Mouse (Mus musculus): Measurements from ENCODE around the gene Clcf1. TPM values are rescaled to one million over a fixed set of nuclear protein-coding genes. Genes with fewer than 3 reads are reported as not detected.
A peak's percentile ranks its signal among the peaks of the same experiment; 100 is the strongest.

Gene Clcf1
- total RNA-seq, 2 experiments from 2014 or later: 0.58 to 1.2 TPM

DNA sequence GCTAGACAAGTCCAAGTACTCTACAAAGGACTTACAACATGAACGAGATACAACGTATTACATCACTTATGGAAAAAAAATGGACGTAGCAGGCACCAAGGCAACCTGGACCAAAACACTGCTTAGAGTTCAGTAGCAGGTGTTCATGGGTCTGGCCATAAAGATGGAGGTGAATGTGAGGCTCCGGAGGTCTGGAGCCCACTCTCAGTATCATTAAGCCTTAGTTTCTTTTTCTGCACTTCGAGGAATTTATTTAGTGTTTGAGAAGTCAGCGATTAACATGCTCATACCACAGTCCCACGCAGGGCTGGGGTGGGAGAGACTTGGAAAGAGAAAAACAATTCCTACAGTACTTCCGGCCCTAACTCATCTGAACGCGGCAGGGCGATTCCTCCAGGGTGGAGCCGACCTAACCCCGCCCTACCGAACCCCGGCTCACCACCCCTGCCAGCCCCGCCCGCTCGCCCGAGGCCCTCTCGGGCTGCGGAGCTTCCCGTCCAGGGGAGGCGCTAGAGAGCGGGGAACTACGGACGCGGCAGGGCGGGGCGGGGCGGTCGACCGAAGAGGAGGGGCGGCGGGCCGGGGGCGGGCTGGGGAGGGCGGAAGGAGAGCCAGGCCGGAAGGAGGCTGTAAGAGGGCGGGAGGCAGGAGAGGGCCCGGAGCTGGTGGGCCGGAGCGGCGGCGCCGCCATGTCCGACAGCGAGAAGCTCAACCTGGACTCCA lies 22.3 kb upstream of the Clcf1 start, which contains the start of gene Ppp1ca:
TSS of gene Ppp1ca (plus strand) at position 538 of the 723 bp plus-strand sequence.
- intact Hi-C loops (cut with DNase I; ENCODE audit: low total_unique reads): no loop called here
- peak; percentile 99 for DNase-seq

DNA sequence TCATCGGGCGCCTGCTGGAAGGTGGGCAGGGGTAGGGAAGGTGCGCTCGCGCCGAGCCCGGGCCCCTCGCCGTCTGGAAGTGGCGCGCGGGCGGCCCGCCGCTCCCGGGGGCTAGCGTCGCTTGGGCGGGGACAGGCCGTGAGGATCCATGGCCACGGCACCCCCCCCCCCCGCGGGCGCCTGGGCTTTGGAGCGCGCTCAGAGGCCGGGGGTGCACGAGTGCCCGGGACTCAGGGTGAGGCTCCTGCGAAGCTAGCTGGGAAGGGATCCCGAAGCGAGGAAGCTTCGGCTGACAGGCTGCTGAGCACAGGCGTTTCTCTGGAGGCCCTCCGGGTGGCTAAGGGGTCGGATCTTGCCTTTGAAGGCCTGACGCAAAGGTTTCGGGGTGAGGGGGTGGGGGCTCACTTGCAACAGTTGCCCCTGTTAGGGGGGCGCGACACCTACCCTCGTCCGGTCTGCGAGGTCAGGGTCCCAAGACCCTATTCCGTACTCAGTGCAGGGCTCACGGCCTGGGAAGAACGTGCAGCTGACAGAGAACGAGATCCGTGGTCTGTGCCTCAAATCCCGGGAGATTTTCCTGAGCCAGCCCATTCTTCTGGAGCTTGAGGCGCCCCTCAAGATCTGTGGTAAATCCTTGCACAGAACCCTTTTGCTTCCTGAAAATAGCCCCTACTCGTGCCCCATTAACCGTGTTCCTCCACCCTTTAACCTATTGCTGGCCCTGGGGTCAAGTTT lies 21.6 kb upstream of the Clcf1 start:
- no peak for DNase-seq
- intact Hi-C loops (cut with DNase I; ENCODE audit: low total_unique reads): no loop called here

DNA sequence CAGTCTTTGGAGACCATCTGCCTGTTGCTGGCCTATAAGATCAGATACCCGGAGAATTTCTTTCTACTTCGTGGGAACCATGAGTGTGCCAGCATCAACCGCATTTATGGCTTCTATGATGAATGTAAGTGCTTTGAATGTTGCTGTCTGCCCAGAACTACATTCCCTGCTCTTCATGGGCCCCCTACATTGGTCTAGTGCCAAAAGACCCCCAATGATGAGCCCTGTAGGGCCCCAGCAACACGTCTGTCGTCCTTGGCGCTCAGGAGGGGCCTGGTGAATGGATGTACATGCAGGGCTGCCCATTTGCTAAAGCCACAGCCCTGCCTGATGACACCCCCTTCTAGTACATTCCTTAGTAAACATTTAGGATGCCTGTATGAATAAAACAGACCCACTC lies 20.9 kb upstream of the Clcf1 start:
- intact Hi-C loops (cut with DNase I; ENCODE audit: low total_unique reads): no loop called here
- no peak for DNase-seq

DNA sequence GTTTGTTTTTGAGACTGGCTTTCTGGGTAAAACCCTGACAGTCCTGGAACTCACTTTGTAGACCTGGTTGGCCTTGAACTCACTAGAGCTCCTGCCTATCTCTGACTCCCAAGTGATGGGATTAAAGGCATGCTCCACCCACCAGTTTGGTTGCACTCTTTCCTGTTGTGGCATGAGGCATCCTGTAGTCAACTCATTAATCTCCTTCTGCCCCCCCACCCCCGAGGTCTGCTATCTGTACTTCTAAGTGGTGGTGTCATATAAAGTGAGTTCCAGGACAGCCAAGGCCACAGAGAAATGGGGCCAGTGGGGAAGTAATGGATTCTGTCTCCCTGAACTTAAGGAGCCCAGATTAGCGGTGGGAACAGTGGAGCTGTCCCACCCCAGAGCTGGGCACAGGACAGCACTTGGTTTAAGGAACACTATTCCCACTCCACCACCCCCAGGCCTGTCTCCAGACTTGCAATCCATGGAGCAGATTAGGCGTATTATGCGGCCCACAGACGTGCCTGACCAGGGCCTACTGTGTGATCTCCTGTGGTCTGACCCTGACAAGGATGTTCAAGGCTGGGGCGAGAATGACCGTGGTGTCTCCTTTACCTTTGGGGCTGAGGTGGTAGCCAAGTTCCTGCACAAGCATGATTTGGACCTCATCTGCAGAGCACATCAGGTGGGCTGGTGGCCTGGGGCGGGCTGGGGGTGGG lies 19.9 kb upstream of the Clcf1 start:
- intact Hi-C loops (cut with DNase I; ENCODE audit: low total_unique reads): no loop called here
- DNase-seq: no peak

DNA sequence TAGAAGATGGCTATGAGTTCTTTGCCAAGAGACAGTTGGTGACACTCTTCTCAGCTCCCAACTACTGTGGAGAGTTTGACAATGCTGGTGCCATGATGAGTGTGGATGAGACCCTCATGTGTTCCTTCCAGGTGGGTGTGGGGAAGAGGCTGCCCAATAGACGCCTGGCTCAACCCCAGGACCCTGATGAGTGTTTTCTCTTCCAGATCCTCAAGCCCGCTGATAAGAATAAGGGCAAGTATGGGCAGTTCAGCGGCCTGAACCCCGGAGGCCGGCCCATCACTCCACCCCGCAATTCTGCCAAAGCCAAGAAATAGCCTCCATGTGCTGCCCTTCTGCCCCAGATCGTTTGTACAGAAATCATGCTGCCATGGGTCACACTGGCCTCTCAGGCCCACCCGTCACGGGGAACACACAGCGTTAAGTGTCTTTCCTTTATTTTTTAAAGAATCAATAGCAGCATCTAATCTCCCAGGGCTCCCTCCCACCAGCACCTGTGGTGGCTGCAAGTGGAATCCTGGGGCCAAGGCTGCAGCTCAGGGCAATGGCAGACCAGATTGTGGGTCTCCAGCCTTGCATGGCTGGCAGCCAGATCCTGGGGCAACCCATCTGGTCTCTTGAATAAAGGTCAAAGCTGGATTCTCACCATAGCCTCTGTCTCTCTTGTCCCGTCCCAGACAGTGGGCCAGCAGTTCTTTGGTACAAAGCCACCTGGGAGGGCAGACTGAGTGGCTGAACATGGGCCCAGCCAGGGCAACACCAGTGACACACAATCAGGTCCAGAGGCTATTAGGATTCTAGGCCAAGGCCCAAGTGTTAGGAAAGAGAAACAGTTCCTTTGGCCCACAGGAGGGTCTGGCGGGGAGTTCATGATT lies 19.0 kb upstream of the Clcf1 start:
- intact Hi-C loops (cut with DNase I; ENCODE audit: low total_unique reads): no loop called here
- no peak for DNase-seq

DNA sequence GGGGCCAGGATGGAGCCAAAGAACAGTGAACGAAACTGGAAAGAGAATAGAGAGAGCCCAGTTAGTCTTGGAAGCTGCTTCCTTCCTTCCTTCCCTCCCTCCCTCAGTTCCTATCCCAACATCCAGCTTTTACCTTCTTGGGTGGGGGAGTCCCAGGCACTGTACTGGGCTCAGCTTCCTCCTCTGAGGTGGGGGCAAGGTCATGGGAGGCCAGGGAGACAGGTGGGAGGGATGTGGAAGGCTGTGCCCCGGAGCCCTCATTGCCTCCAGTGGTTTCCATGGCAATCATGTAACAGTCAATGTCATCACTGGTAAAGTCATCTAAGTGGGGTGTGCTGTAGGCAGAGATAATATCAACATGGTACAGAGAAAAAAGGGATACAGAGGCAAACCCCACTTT lies 18.0 kb upstream of the Clcf1 start:
- no peak for DNase-seq
- intact Hi-C loops (cut with DNase I; ENCODE audit: low total_unique reads): no loop called here

DNA sequence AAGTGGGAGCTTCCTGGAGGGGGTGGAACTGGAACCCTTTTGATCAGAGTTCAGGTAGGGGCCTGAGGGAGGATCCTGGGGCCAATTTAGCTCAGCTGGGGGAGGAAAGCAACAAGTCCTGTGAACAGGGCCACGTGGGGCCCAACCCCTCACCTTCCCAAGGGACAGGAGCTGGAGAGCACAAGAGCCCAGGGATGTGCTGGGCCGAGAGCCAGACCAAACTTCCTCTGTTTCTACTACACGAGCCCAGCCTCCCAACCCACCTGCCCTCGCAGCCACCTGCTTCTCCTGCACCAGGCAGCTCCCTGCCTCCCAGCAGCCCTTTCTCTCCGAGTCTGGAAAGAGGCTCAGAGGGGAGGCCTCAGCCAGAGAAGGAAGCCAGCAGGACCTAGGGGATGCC lies 17.5 kb upstream of the Clcf1 start:
- no peak for DNase-seq
- intact Hi-C loops (cut with DNase I; ENCODE audit: low total_unique reads): no loop called here

DNA sequence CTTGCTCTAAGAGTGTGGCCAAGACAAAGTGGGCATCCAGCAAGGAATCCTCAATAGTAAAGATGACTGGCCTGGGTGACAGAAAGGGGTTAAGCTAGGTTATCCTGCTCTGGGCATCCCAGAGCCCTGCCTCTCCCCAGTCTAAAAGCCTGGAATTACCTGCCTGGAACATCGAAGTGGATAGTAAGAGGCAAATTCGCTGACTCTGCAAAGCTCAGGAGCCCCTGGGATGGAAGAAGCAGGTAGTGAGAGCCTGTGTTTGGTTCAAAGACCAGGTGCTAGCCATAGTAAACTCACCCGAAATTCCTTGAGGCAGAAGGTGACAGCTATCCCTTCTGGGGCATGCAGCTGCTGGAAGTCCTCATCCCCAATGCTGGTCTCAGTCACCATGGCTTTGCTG lies 16.9 kb upstream of the Clcf1 start:
- intact Hi-C loops (cut with DNase I; ENCODE audit: low total_unique reads): no loop called here

DNA sequence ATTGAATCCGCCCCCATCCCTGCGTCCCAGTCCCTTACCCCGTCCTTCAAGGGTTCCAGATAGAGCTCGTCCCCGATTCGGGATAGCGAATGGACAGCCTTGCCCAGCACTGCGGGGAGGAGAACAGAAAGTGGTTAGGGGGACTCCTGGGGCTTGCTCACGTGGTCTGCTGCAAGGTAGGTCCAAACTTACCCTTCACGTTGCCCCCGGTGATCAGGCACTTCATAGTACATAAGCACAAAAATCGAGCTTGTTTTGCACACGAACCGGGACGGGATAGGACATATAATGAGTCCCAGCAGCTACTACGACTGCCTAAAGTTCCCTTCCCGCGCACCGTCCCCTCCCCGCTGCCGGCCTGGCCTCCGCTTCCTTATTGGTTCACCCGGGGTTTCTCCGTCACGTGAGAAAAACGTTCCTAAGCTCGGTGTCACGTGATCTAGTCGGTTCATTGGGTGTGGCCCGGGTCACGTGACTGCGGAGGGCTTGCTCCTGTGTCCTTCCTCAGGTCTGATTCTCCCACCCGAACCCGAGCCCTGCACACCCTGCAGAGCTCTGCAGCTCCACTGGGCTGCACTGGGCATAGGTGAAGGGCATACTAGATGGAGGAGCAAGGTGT lies 12.6 kb upstream of the Clcf1 start, which contains the start of gene Rad9a:
TSS of gene Rad9a (minus strand) at position 372 of the 619 bp plus-strand sequence.
- intact Hi-C loops (cut with DNase I; ENCODE audit: low total_unique reads): no loop called here
- DNase-seq: peak; percentile 96

More for the DNA sequence above, 16.9 kb upstream of the Clcf1 start:
- DNase-seq: no peak

DNA sequence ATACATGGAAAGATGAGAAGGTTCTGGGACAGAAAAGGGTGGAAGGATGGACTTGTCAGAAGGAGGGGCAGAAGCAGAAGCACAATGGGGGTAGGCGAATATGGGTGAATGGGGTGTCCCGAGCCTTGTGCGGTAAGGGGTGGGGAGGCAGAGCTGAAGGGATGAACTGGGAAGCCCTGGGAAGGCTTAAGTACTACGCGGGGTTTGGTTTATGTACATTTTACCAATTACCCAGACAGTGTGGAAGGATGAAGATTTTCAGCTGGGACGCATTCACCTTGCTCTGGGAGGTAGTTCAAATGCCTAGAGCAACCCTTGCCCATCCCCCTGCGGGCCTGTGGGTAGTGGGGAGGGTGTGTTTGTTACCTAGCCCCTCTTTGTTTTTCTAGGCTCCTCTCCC lies 11.9 kb upstream of the Clcf1 start:
- intact Hi-C loops (cut with DNase I; ENCODE audit: low total_unique reads): no loop called here
- DNase-seq: no peak

DNA sequence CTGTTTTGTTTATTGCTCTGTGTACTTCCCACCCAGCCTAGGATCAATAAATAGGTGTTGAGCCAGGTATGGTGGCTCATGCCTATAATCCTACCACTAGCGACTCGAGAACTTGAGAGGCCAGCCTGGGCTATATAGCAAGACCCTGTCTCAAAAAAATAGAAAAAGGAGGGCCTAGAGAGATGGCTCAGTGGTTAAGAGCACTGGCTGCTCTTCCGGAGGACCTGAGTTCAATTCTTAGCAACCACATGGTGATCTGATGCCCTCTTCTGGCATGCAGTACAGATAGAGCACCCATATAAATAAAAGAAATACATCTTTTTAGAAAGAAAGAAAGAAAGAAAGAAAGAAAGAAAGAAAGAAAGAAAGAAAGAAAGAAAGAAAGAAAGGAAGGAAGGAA lies 10.9 kb upstream of the Clcf1 start:
- DNase-seq: no peak
- intact Hi-C loops (cut with DNase I; ENCODE audit: low total_unique reads): no loop called here

DNA sequence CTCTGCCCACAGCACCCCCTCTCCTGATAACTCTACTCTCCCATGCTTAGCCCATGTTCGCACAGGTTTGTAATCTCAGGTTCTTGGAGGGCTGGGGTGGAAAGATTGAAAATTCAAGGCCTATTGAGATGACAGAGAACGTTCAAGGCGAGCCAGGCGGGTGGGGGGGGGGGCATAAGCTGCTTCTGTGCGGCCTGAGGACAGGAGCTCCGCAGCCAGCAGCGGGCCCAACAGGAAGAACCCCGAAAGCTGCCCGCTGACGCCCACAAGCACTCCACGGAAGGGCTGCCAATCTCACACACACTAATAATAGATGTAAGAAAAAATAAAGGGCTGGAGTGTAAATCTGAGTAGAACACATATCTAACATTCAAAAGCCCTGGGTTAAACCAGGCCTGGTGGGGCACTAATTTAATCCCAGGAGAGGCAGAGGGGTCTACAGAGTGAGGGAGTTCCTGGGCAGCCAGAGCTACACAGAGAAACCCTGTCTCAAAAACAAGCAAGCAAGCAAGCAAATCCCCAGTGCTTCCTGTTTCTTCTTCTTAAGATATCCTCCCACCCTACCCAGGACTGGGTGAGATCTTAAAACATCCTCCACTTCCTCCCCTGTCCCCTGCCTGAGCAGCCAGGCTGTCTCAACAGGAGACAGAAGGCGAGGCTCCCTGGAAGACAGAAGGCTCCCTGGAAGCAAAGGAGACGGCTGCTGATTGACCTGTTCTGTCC lies 10.3 kb upstream of the Clcf1 start:
- DNase-seq: no peak
- intact Hi-C loops (cut with DNase I; ENCODE audit: low total_unique reads): no loop called here

DNA sequence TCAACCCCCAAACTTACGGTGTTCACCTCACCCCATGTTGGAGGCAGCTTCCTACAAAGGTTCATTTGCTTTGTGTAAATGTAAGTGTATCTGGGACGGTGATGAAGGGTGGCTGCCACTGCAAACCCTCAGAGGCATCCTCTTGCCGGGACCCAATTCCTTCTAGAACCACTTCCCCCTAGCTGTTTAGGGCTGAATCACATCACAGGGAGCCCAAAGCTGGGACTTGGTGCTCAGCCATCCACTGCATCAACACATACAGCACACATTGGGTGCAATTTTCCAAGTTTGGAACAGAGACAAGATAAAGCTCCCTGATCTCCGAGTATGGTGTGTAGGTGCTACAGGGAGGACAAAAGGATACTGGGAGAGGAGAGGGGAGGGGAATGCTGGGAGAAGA lies 9.1 kb upstream of the Clcf1 start:
- DNase-seq: no peak
- intact Hi-C loops (cut with DNase I; ENCODE audit: low total_unique reads): no loop called here

DNA sequence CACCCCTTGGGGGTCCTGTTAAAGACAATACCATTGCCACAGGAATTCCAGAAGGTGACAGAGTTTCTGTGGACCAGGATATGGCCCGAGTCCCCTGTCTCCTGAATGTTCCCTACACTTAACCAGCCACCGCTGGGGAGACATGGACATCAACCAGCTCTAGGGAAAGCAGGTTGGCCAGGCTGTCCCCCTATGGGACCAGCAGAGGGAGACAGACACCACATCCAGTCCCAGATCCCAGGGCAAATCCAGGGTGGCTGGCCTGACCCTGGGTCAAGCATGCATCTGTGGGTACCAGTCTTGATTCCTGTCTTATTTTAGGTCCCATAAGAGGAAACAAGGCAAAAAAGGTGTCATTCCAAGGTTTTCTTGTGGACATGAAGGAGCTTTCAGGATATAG lies 7.1 kb upstream of the Clcf1 start:
- intact Hi-C loops (cut with DNase I; ENCODE audit: low total_unique reads): no loop called here

DNA sequence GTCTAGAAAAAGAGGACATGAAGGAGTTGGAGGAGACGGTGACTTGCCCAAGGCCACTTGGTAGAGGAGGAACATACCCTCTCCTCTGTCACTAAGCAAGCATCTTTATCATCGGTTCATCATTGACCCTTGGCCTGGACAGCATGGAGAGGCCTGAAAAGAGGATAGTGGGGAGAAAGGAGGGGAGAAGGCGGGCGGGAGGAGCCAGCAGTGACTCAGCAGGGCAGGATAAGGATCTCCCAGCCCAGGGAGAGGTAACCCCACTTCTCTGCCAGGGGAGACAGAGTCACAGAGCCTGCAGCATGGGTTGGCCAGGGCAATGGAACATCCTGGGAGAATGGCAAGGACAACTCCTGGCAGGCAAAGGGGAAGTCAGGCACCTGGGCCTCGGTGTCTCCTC lies 5.5 kb upstream of the Clcf1 start:
- intact Hi-C loops (cut with DNase I; ENCODE audit: low total_unique reads): no loop called here
- no peak for DNase-seq

More for the DNA sequence above, 7.1 kb upstream of the Clcf1 start:
- peak; percentile 77 for DNase-seq

DNA sequence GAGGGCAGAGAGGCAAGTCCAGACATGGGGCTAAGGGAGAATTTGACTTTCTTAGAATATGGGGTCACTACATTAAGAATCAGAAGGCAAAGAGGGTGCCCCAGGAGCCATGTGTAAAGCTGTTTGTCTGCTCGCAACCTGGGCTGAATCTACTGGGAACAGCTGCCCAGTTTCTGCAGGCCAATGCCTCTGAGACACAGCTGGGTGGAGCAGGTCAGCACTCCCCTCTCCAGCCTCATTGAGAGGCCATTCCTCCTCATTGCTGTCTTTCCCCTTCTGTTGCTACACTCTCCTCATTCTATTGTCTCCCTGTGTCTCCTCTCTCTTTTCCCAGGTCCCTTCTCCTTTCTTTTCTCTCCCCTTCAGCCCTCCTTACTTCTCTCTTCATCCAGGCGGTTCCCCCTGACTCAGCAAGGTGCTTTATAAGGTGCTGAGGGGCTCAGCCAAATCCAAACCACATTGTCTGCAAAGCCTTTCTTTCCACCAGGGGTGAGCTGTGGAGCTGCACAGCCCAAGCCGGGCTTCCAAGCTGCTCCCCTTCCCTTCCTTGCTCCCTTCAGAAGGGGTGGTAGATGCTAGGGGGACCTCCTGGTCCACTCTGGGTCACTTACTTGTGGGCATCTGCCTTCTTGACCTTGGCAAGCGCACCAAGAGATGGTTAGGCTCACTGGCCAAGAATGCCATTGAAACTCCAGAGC lies 2.0 kb upstream of the Clcf1 start:
- intact Hi-C loops (cut with DNase I; ENCODE audit: low total_unique reads): no loop called here
- no peak for DNase-seq

DNA sequence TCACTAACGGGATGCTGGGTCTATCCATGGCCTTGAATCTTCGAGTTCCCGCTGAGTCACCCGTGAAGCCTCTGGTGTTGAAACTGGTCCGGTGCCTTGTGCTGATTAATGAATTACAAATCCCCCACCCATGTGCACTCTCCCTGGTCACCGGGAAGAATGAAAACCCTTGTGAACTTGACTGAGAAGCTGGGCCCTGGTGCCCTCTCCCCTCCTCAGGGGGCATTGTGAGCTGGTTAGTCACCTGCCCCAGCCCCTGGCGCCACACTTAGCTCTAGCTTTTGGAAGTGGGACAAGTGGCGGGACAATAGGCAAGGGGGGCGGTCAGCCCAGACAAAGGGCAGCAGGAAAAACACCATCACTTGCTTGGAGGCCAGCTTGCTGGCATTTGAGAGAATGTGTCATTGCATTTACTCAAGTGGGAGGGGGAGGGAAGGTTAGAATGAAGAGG lies 489 bp upstream of the Clcf1 start:
- intact Hi-C loops (cut with DNase I; ENCODE audit: low total_unique reads): no loop called here
- DNase-seq: no peak
